Mouse (Mus musculus) C2C12 (cell line): ENCODE data around the gene Man1b1. TPM values are rescaled to one million over a fixed set of nuclear protein-coding genes. Genes with fewer than 3 reads are reported as not detected.

Experiments used
- H3K27me3 ChIP-seq: one replicate; pipeline ENCODE4 v1.6.1; 2011; ENCODE audit not compliant: control insufficient read depth, insufficient read depth, insufficient read length
- H3K36me3 ChIP-seq: one replicate; pipeline ENCODE4 v1.6.1; 2011; ENCODE audit not compliant: control insufficient read depth, insufficient read depth
- H3K4me3 ChIP-seq: one replicate; pipeline ENCODE4 v1.5.1; 2011; ENCODE audit warnings: mild to moderate bottlenecking, control low read depth; ENCODE audit not compliant: poor library complexity, insufficient read depth, severe bottlenecking
- H3K79me2 ChIP-seq: one replicate; pipeline ENCODE4 v1.6.1; 2011; ENCODE audit not compliant: control insufficient read depth, insufficient read depth
- H3K79me3 ChIP-seq: one replicate; pipeline ENCODE4 v1.6.1; 2011; ENCODE audit warnings: low read depth, control low read depth
- H3ac ChIP-seq: one replicate; pipeline ENCODE3; 2011; ENCODE audit warnings: low read depth; ENCODE audit not compliant: control insufficient read depth, insufficient read length
- CEBPB ChIP-seq: IDR thresholded peaks from one replicate; pipeline ENCODE4 v1.6.1; 2011; ENCODE audit warnings: low read depth, mild to moderate bottlenecking, control low read depth, moderate library complexity
- CTCF ChIP-seq: IDR thresholded peaks from one replicate; pipeline ENCODE4 v1.5.1; 2011; ENCODE audit not compliant: control insufficient read depth, insufficient read depth, insufficient read length
- FOSL1 ChIP-seq: IDR thresholded peaks from one replicate; pipeline ENCODE4 v1.8.0; 2011; ENCODE audit warnings: mild to moderate bottlenecking, low read length; ENCODE audit not compliant: poor library complexity, insufficient read depth, severe bottlenecking
- MAX ChIP-seq: IDR thresholded peaks from one replicate; pipeline ENCODE4 v1.6.1; 2011; ENCODE audit warnings: mild to moderate bottlenecking, control low read depth
- MYOD1 ChIP-seq: IDR thresholded peaks from one replicate; pipeline ENCODE4 v1.6.1; 2011; ENCODE audit warnings: low read depth; ENCODE audit not compliant: control insufficient read depth, insufficient read length
- MYOG ChIP-seq: IDR thresholded peaks from one replicate; pipeline ENCODE4 v1.6.1; 2011; ENCODE audit not compliant: control insufficient read depth, insufficient read length; ENCODE audit errors: extremely low read depth
- USF1 ChIP-seq: IDR thresholded peaks from one replicate; pipeline ENCODE4 v1.6.1; 2011; ENCODE audit warnings: low read depth, mild to moderate bottlenecking, control low read depth, moderate library complexity
- polyA plus RNA-seq: library from polyadenylated mRNA; unstranded; fragments of >200 nt; fragmentation: generic; extraction: Trizol; gene quantifications from one replicate; pipeline ENCODE4 v1.2.1, GENCODE M21; 2012; ENCODE audit warnings: missing spikeins

Gene Man1b1
- polyA plus RNA-seq, 1 experiment, result 38.0 TPM

DNA sequence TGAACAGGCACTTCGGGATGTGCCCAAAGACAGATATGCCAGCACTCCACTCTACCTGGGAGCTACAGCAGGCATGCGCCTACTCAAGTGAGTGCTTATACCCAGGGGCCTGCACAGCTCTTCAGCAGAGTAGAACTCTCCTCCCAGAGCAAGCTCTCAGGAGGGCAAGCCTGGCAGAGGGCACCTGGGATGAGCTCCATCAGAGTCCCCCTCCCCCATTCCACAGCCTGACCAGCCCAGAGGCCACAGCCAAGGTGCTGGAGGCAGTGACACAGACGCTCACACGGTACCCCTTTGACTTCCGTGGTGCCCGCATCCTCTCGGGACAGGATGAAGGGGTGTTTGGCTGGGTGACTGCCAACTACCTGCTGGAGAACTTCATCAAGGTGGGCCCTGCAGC, 65.9 kb downstream of the Man1b1 start:
- Histone ChIP-seq H3K79me3 (no peaks in the 10 kb centered on the region), H3K27me3 (peaks cover 56% of the 10 kb centered on the region), H3K79me2 (no peaks in the 10 kb centered on the region), H3K36me3 (no peaks in the 10 kb centered on the region), H3ac (no peak overlapping the region), H3K4me3 (no peak overlapping the region)
- TF ChIP-seq MAX, result no peak
- no peak for TF ChIP-seq FOSL1
- no peak for TF ChIP-seq MYOD1
- no peak for TF ChIP-seq USF1

DNA sequence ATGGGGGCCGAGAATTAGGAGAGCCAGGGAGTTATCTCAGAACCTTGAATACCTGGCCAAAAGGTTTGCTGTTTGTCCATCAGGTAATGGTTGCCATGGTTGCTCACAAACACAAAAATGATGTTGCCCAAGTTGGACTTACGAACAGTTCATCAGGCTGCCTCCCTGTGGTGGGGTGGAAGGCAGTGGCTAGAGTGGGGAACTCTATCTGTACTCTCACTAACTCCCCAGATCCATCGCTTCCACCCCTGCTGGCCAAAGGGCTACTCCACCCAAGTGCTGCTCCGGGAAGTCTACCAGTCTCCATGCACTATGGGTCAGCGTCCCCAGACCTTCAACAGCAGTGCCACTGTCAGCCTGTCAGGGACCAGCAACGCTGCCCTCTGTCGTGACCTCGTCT, 66.9 kb downstream of the Man1b1 start, which contains the start of gene Npdc1:
Npdc1 (plus strand) TSS at position 301 of the 400 bp plus-strand sequence.
- Histone ChIP-seq H3ac (no peak within 1 kb of the TSS), H3K79me3 (no peaks in the 10 kb centered on the region), H3K36me3 (no peaks in the 10 kb centered on the region), H3K79me2 (peaks cover 7% of the 10 kb centered on the region), H3K27me3 (peaks cover 56% of the 10 kb centered on the region), H3K4me3 (no peak within 1 kb of the TSS)
- no peak for TF ChIP-seq USF1
- no peak for TF ChIP-seq MAX
- no peak for TF ChIP-seq CTCF
- TF ChIP-seq MYOD1, result no peak
- TF ChIP-seq FOSL1, result no peak
- no peak for TF ChIP-seq CEBPB
- no peak for TF ChIP-seq MYOG

DNA sequence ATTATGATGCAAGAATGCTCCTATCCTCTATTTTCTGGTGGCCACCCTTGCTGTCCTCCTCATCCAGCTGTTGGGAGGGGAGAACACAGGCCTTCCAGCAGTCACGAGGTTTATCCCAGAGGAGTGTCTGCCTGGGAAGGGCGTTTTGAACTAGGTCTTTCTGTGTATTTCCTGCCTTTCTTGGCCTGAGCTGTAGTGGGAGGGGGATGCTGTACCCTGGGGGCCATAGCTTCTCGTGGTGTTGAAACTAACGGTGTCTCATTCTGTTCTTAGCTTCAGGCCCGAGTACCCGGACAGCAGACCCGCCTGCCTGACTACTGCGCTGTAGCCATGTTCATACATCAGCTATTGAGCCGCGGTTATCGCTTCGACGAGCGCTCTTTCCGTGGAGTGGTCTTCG, 68.2 kb downstream of the Man1b1 start:
- H3K4me3 ChIP-seq, result no peak overlapping the region
- H3K36me3 ChIP-seq, result no peaks in the 10 kb centered on the region
- peaks cover 14% of the 10 kb centered on the region for H3K79me2 ChIP-seq
- H3K79me3 ChIP-seq, result no peaks in the 10 kb centered on the region
- peaks cover 49% of the 10 kb centered on the region for H3K27me3 ChIP-seq
- TF ChIP-seq FOSL1 (no peak), CTCF (no peak), CEBPB (no peak), MYOG (no peak), USF1 (no peak), MYOD1 (no peak), MAX (no peak)
- no peak overlapping the region for H3ac ChIP-seq

DNA sequence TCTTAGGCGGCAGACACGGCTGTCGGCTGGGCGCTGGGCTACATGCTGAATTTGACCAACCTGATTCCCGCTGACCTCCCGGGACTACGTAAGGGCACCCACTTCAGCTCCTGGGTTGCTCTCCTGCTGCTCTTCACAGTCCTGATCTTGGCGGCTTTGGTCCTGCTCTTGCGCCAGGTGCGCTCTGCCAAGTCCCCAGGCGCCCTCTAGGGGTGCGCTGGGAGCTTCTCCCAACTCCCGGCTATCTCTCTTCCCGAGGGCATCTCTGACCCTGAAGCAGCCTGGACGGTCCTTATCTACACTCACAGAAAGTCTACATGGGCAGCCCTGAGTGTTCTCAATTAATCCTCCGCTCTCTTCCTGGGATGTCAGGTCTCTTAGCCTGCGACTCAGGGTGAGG, 68.6 kb downstream of the Man1b1 start:
- H3K79me3 ChIP-seq, result no peaks in the 10 kb centered on the region
- peaks cover 14% of the 10 kb centered on the region for H3K79me2 ChIP-seq
- peak; percentile 71 for TF ChIP-seq CTCF
- no peak for TF ChIP-seq CEBPB
- TF ChIP-seq USF1, result no peak
- TF ChIP-seq MAX, result no peak
- H3K4me3 ChIP-seq, result no peak overlapping the region
- H3ac ChIP-seq, result no peak overlapping the region
- no peaks in the 10 kb centered on the region for H3K36me3 ChIP-seq
- H3K27me3 ChIP-seq, result peaks cover 44% of the 10 kb centered on the region

Other genes with a start within 250 kb of the Man1b1 start
- gene Noxa1, start 237.2 kb upstream of the Man1b1 start, polyA plus RNA-seq, result not detected
- 0.56 TPM for gene Nrarp, start 151.6 kb upstream of the Man1b1 start, polyA plus RNA-seq
- gene Tor4a, start 135.5 kb upstream of the Man1b1 start, polyA plus RNA-seq, result 15.5 TPM
- gene Nelfb, start 120.8 kb upstream of the Man1b1 start, polyA plus RNA-seq, result 47.4 TPM
- not detected for gene Stpg3, start 117.7 kb upstream of the Man1b1 start, polyA plus RNA-seq
- not detected for gene Fam166a, start 113.6 kb upstream of the Man1b1 start, polyA plus RNA-seq
- 800 TPM for gene Tubb4b, start 107.6 kb upstream of the Man1b1 start, polyA plus RNA-seq
- not detected for gene Slc34a3, start 98.0 kb upstream of the Man1b1 start, polyA plus RNA-seq
- gene Rnf224, start 95.6 kb upstream of the Man1b1 start, polyA plus RNA-seq, result not detected
- gene Rnf208, start 90.1 kb upstream of the Man1b1 start, polyA plus RNA-seq, result 0.22 TPM
- 0.25 TPM for gene Cysrt1, start 89.9 kb upstream of the Man1b1 start, polyA plus RNA-seq
- 3.9 TPM for gene AL732309.1, start 85.5 kb upstream of the Man1b1 start, polyA plus RNA-seq
- 28.5 TPM for gene Tmem203, start 76.9 kb upstream of the Man1b1 start, polyA plus RNA-seq
- 7.4 TPM for gene Tprn, start 69.7 kb upstream of the Man1b1 start, polyA plus RNA-seq
- gene Ssna1, start 59.9 kb upstream of the Man1b1 start, polyA plus RNA-seq, result 143 TPM
- gene Anapc2, start 59.9 kb upstream of the Man1b1 start, polyA plus RNA-seq, result 89.4 TPM
- gene Tmem210, start 44.2 kb upstream of the Man1b1 start, polyA plus RNA-seq, result not detected
- not detected for gene Lrrc26, start 42.4 kb upstream of the Man1b1 start, polyA plus RNA-seq
- gene Grin1, start 13.2 kb upstream of the Man1b1 start, polyA plus RNA-seq, result 0.02 TPM
- 22.4 TPM for gene Dpp7, start 24.0 kb downstream of the Man1b1 start, polyA plus RNA-seq
- 96.6 TPM for gene Uap1l1, start 33.3 kb downstream of the Man1b1 start, polyA plus RNA-seq
- gene Sapcd2, start 40.0 kb downstream of the Man1b1 start, polyA plus RNA-seq, result 25.8 TPM
- not detected for gene Entpd2, start 63.5 kb downstream of the Man1b1 start, polyA plus RNA-seq
- gene Npdc1, start 67.0 kb downstream of the Man1b1 start, polyA plus RNA-seq, result 79.9 TPM
- gene Fut7, start 90.9 kb downstream of the Man1b1 start, polyA plus RNA-seq, result 0.08 TPM
- gene Abca2, start 96.4 kb downstream of the Man1b1 start, polyA plus RNA-seq, result 4.2 TPM
- gene Clic3, start 124.5 kb downstream of the Man1b1 start, polyA plus RNA-seq, result 0.15 TPM
- gene Paxx, start 128.8 kb downstream of the Man1b1 start, polyA plus RNA-seq, result 12.3 TPM
- gene Ptgds, start 137.7 kb downstream of the Man1b1 start, polyA plus RNA-seq, result not detected
- gene Lcn12, start 161.6 kb downstream of the Man1b1 start, polyA plus RNA-seq, result not detected
- 35.8 TPM for gene Fbxw5, start 168.4 kb downstream of the Man1b1 start, polyA plus RNA-seq
- 0.32 TPM for gene C8g, start 169.4 kb downstream of the Man1b1 start, polyA plus RNA-seq
- 28.8 TPM for gene Traf2, start 214.6 kb downstream of the Man1b1 start, polyA plus RNA-seq
- gene Edf1, start 225.5 kb downstream of the Man1b1 start, polyA plus RNA-seq, result 340 TPM
- gene Mamdc4, start 242.5 kb downstream of the Man1b1 start, polyA plus RNA-seq, result 5.7 TPM
- gene Phpt1, start 242.9 kb downstream of the Man1b1 start, polyA plus RNA-seq, result 94.2 TPM
- 0.29 TPM for gene Ajm1, start 249.4 kb downstream of the Man1b1 start, polyA plus RNA-seq